Mouse (Mus musculus) CH12.LX (cell line): ENCODE data around the gene Gria4.

ENCODE experiments used
- CHD2 ChIP-seq: IDR thresholded peaks from 2 replicates; pipeline ENCODE4 v1.6.1; 2011; ENCODE audit warnings: low read length, improper control_type of control experiment
- CTCF ChIP-seq, 2 experiments: IDR thresholded peaks in 1 of 2; conservative IDR thresholded peaks in 1 of 2; 2 replicates each; pipeline ENCODE4 v1.5.1; 2011 to 2012; ENCODE audit warnings: low read depth in 2 of 2, low read length in 2 of 2, improper control_type of control experiment in 1 of 2, inconsistent platforms in 1 of 2, mild to moderate bottlenecking in 1 of 2, moderate library complexity in 1 of 2
- ETS1 ChIP-seq: conservative IDR thresholded peaks from 2 replicates; pipeline ENCODE4 v1.6.1; 2012; ENCODE audit warnings: low read depth, mild to moderate bottlenecking, inconsistent platforms, low read length, improper control_type of control experiment, moderate library complexity
- HCFC1 ChIP-seq: IDR thresholded peaks from 2 replicates; pipeline ENCODE4 v1.6.1; 2012; ENCODE audit warnings: low read depth, mild to moderate bottlenecking, inconsistent platforms, low read length, improper control_type of control experiment
- MAZ ChIP-seq: IDR thresholded peaks from 2 replicates; pipeline ENCODE4 v1.6.1; 2012; ENCODE audit warnings: low read depth, mild to moderate bottlenecking, inconsistent platforms, low read length, improper control_type of control experiment, moderate library complexity

DNA sequence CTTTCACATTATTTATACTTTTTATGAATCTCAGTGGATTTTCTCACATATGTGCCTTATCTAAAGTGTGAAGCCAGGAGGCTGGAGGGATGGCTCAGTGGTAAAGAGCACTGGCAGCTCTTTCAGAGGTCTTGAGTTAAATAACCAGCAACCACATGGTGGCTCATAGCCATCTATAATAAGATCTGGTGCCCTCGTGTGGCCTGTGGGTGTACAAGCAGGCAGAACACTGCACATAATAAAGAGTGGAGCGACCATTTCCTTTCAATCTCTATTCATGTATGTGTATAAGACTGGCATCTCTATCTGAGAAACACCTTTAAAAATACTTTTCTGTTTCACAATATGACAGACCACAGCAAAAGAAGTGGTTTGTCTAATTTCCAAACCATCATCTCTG, 353.1 kb downstream of the Gria4 start:
- peak; percentile 42 to 94; a peak in 3 of 4 replicates for TF ChIP-seq CTCF (conservative IDR thresholded peaks at IDR 0.05 in 1 of 2, IDR thresholded peaks at IDR 0.05 in 1 of 2; ENCODE audit: low read depth in 2 of 2, low read length in 2 of 2)
- TF ChIP-seq HCFC1: no peak
- TF ChIP-seq ETS1: no peak
- no peak for TF ChIP-seq CHD2
- TF ChIP-seq MAZ: no peak
